8 mouse cellular contexts compared by ENCODE assay signal in the genomic region with DNA sequence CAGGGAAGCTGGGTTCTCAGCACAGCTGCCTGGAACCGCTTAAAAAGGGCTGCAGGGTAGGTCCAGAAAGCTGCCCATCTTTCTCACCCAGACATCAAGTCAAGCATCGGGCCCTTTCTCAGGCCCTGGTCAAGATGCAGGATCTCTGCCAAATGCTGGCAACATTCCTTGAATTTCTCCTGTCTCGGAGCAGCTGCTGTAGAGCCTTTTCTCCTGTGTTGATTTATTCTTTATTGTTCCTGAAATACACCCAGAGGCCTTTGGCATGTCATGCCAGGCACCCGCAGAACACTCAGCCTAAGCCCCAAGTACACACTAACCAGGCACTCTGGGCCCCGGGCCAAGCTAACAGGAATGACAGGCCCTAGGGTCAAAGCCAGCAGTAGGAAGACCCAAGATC. TPM values are rescaled to one million over a fixed set of nuclear protein-coding genes. Genes with fewer than 3 reads are reported as not detected.
A peak's percentile ranks its signal among the peaks of the same experiment; 100 is the strongest.
DNase-seq lines count a peak whose midpoint lies in the region; ATAC-seq lines count a peak whose summit lies in the region.

No protein-coding gene starts in this region.

- DNase-seq in hindbrain, embryonic 10.5 days (ENCODE audit: low spot score), result no peak
- DNase-seq in brain, adult 2 months (ENCODE audit: low read depth, low spot score), result peak; percentile 57
- peak; percentile 66 for DNase-seq in heart, postnatal 4 days
- peak; percentile 81 for DNase-seq in lung, postnatal 10 days
- DNase-seq in frontal cortex, postnatal 14 days (ENCODE audit: low spot score in 2 of 2), result no peak
- DNase-seq in gastrocnemius, postnatal 36 days, result no peak
- no peak for DNase-seq in ovary, postnatal 10 days (ENCODE audit: low spot score)

- no peak overlapping the region for H3K9ac ChIP-seq in hindbrain, embryonic 12.5 days

- no peak for ATAC-seq in hindbrain, embryonic 12.5 days (ENCODE audit: low FRiP score)

- 0 out of 2 replicates have a peak, but pooled peaks cover 3% of the 10 kb centered on the region for H3K9me3 ChIP-seq in hindbrain, embryonic 12.5 days (replicated peaks)
- H3K9me3 ChIP-seq in hindbrain, embryonic 10.5 days, result peaks cover 6% of the 10 kb centered on the region; the same call in 1 of the 2 replicates

- WGBS in hindbrain, embryonic 12.5 days, result 78% methylated on average over 5 of the region's 5 CpGs
- WGBS in hindbrain, embryonic 10.5 days, result 94% methylated on average over 5 of the region's 5 CpGs

- no peak overlapping the region for H3K4me2 ChIP-seq in hindbrain, embryonic 12.5 days (replicated peaks)

- H3K27ac ChIP-seq in hindbrain, embryonic 12.5 days, result 0 out of 2 replicates have a peak overlapping the region, but pooled peaks have one; percentile 9
- no peak overlapping the region for H3K27ac ChIP-seq in hindbrain, embryonic 10.5 days

- H3K36me3 ChIP-seq in hindbrain, embryonic 12.5 days, result no peaks in the 10 kb centered on the region
- peaks cover 39% of the 10 kb centered on the region for H3K36me3 ChIP-seq in hindbrain, embryonic 10.5 days

- no peak overlapping the region for H3K4me3 ChIP-seq in hindbrain, embryonic 12.5 days
- no peak overlapping the region for H3K4me3 ChIP-seq in hindbrain, embryonic 10.5 days

- no peaks in the 10 kb centered on the region for H3K27me3 ChIP-seq in hindbrain, embryonic 12.5 days
- no peaks in the 10 kb centered on the region for H3K27me3 ChIP-seq in hindbrain, embryonic 10.5 days (ENCODE audit: insufficient read depth, poor library complexity, severe bottlenecking)

- peaks cover 53% of the 10 kb centered on the region for H3K4me1 ChIP-seq in hindbrain, embryonic 12.5 days
- peaks cover 52% of the 10 kb centered on the region for H3K4me1 ChIP-seq in hindbrain, embryonic 10.5 days (replicated peaks)

- intact Hi-C loops in gastrocnemius, postnatal 36 days (cut with DNase I), result no loop called here

RNA-seq across cellular contexts. Expression of a gene that starts 31.7 kb away (rescaled TPM):
- polyA plus RNA-seq in hindbrain, embryonic 12.5 days (2016; fragmentation: Nextera tagmentation; extraction: Ambion mirVana), result 7.2 and 8.0 TPM in 2 replicates
- 6.5 and 8.2 TPM in 2 replicates for polyA plus RNA-seq in hindbrain, embryonic 10.5 days (2016; fragmentation: Nextera tagmentation; extraction: Ambion mirVana)
- total RNA-seq in heart, postnatal 4 days (2021), result 10 to 100 TPM; 18.5 to 18.6 TPM
- total RNA-seq in gastrocnemius, postnatal 36 days (2021), result 10 to 100 TPM in 1 of 2 experiments, 1 to 10 TPM in 1; 6.5 to 10.4 TPM

RNA-seq across cellular contexts. Expression of a gene that starts 38.7 kb away (rescaled TPM):
- 3.8 and 4.2 TPM in 2 replicates for polyA plus RNA-seq in hindbrain, embryonic 12.5 days (2016; fragmentation: Nextera tagmentation; extraction: Ambion mirVana)
- polyA plus RNA-seq in hindbrain, embryonic 10.5 days (2016; fragmentation: Nextera tagmentation; extraction: Ambion mirVana), result 3.1 and 3.6 TPM in 2 replicates
- under 1 TPM; 0.54 to 0.62 TPM for total RNA-seq in heart, postnatal 4 days (2021)
- under 1 TPM; 0.15 to 0.18 TPM for total RNA-seq in gastrocnemius, postnatal 36 days (2021)

Comparison
In these comparisons a context has a peak if more than half of its experiments do, and no peak if none do; other contexts are left out.
1. DNase-seq: peak in brain, adult 2 months (single experiment), heart, postnatal 4 days (single experiment) and lung, postnatal 10 days (single experiment); none in hindbrain, embryonic 10.5 days (single experiment), frontal cortex, postnatal 14 days (0 of 2), gastrocnemius, postnatal 36 days (0 of 2) and ovary, postnatal 10 days (single experiment).